Mouse (Mus musculus) kidney, embryonic 14.5 days (tissue): ENCODE measurements around the gene Nadsyn1. TPM values are rescaled to one million over a fixed set of nuclear protein-coding genes. Genes with fewer than 3 reads are reported as not detected.

Experiments used
- ATAC-seq: fragments of 200-750 bp; cut with Nextera tagmentation; 2 replicates; pipeline ENCODE4 v1.8.0; 2017; ENCODE audit warnings: moderate number of reproducible peaks, mild to moderate bottlenecking, moderate TSS enrichment, moderate library complexity; ENCODE audit not compliant: low FRiP score, low TSS enrichment
- H3K27ac ChIP-seq: fragments of 300-500 bp; sonication (generic); 2 replicates; pipeline ENCODE4 v1.5.1; 2014; ENCODE audit warnings: low read depth, mild to moderate bottlenecking, low read length, moderate library complexity, mixed read lengths
- H3K27me3 ChIP-seq: fragments of 300-500 bp; sonication (generic); 2 replicates; pipeline ENCODE4 v1.6.1; 2014; ENCODE audit warnings: mild to moderate bottlenecking, low read length; ENCODE audit not compliant: control insufficient read depth, insufficient read depth
- H3K36me3 ChIP-seq: fragments of 300-500 bp; sonication (generic); 2 replicates; pipeline ENCODE4 v1.6.1; 2014; ENCODE audit warnings: low read length, mixed read lengths; ENCODE audit not compliant: control insufficient read depth, insufficient read depth
- H3K4me1 ChIP-seq: fragments of 300-500 bp; sonication (generic); 2 replicates; pipeline ENCODE4 v1.6.1; 2014; ENCODE audit warnings: low read length, mixed read lengths; ENCODE audit not compliant: control insufficient read depth, insufficient read depth
- H3K4me2 ChIP-seq: fragments of 300-500 bp; sonication (generic); replicated peaks from 2 replicates; pipeline ENCODE4 v1.6.1; 2014; ENCODE audit warnings: low read depth, mild to moderate bottlenecking, low read length
- H3K4me3 ChIP-seq: fragments of 300-500 bp; sonication (generic); 2 replicates; pipeline ENCODE4 v1.5.1; 2014; ENCODE audit warnings: mild to moderate bottlenecking, low read length
- H3K9ac ChIP-seq: fragments of 300-500 bp; sonication (generic); 2 replicates; pipeline ENCODE4 v1.6.1; 2014; ENCODE audit warnings: low read depth, mild to moderate bottlenecking, low read length, moderate library complexity
- H3K9me3 ChIP-seq: fragments of 300-500 bp; sonication (generic); 2 replicates; pipeline ENCODE4 v1.6.1; 2016; ENCODE audit warnings: low read length; ENCODE audit not compliant: control insufficient read depth
- WGBS: fragments of 180-500 bp; shearing (Covaris S2); extraction: QIAGEN DNeasy Blood & Tissue Kit; methylation state at CpG from one replicate; pipeline ENCODE4 v1.1.7; 2014; 5-methylcytosine and 5-hydroxymethylcytosine counted together
- polyA plus RNA-seq: library from polyadenylated mRNA; unstranded; fragments of >200 nt; fragmentation: Nextera tagmentation; extraction: Ambion mirVana; gene quantifications from 2 replicates; pipeline ENCODE4 v1.2.1, GENCODE M21; 2014

Gene Nadsyn1
- polyA plus RNA-seq, 1 experiment from 2014 or later, result 9.6 TPM

DNA sequence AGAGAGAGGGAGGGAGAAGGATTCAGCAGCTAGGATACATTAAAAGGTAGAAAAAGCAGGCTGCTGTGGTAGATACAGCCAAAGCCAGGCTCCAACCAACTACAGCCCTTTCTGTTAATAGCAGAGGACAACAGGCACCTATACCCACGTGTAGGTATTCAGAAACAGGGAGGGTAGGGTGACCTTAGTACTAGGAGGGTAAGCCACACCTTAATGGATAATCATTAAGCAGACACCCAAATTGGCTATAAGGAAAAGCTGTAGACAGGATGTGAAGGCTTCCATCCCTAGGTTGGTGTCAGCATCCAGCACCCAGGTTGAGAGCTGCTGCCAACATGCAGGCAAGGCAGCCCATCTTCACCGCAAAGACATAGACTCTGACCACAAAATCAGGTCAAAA is 1.4 kb downstream of the Nadsyn1 start:
- H3K36me3 ChIP-seq, result peaks cover 10% of the 10 kb centered on the region; the same call in 1 of the 2 replicates
- H3K4me2 ChIP-seq, result no peak overlapping the region
- ATAC-seq, result no peak
- H3K4me1 ChIP-seq, result peaks cover 11% of the 10 kb centered on the region
- 81% methylated on average over 2 of the region's 2 CpGs for WGBS
- no peaks in the 10 kb centered on the region for H3K9me3 ChIP-seq
- no peaks in the 10 kb centered on the region for H3K27me3 ChIP-seq
- H3K4me3 ChIP-seq, result no peak overlapping the region
- H3K9ac ChIP-seq, result no peak overlapping the region
- H3K27ac ChIP-seq, result no peak overlapping the region

- no peak overlapping the region for H3K27ac ChIP-seq
- no peaks in the 10 kb centered on the region for H3K27me3 ChIP-seq
- H3K4me1 ChIP-seq, result peaks cover 11% of the 10 kb centered on the region
- no peaks in the 10 kb centered on the region for H3K9me3 ChIP-seq
- no peak overlapping the region for H3K4me3 ChIP-seq
- no peak for ATAC-seq
- no peak overlapping the region for H3K4me2 ChIP-seq
- WGBS, result 71% methylated on average over 4 of the region's 4 CpGs
- peaks cover 27% of the 10 kb centered on the region; the same call in 1 of the 2 replicates for H3K36me3 ChIP-seq
- H3K9ac ChIP-seq, result no peak overlapping the region
Observed at GRCm38 (mm10) chr7:143819201-143819600, 3.4 kb downstream of the Nadsyn1 start.

GRCm38 (mm10) chr7:143808909-143809308 is 13.7 kb downstream of the Nadsyn1 start:
- no peak for ATAC-seq

GRCm38 (mm10) chr7:143805199-143805624 is 17.4 kb downstream of the Nadsyn1 start:
- 71% methylated on average over 5 of the region's 5 CpGs for WGBS
- Histone ChIP-seq H3K27ac (no peak overlapping the region), H3K4me3 (no peak overlapping the region), H3K9me3 (no peaks in the 10 kb centered on the region), H3K27me3 (no peaks in the 10 kb centered on the region), H3K4me1 (no peaks in the 10 kb centered on the region), H3K4me2 (no peak overlapping the region), H3K9ac (no peak overlapping the region), H3K36me3 (peaks cover 57% of the 10 kb centered on the region)
- ATAC-seq, result no peak

More at GRCm38 (mm10) chr7:143808909-143809308, 13.7 kb downstream of the Nadsyn1 start:
- H3K9ac ChIP-seq, result no peak overlapping the region
- WGBS, result 50% methylated on average over 1 of the region's 1 CpGs
- no peaks in the 10 kb centered on the region for H3K27me3 ChIP-seq
- no peaks in the 10 kb centered on the region for H3K9me3 ChIP-seq
- H3K36me3 ChIP-seq, result peaks cover 49% of the 10 kb centered on the region
- no peak overlapping the region for H3K4me2 ChIP-seq
- no peak overlapping the region for H3K4me3 ChIP-seq
- no peaks in the 10 kb centered on the region for H3K4me1 ChIP-seq
- H3K27ac ChIP-seq, result no peak overlapping the region

- ATAC-seq, result no peak
- 89% methylated on average over 8 of the region's 8 CpGs for WGBS
- Histone ChIP-seq H3K36me3 (peaks cover 64% of the 10 kb centered on the region), H3K4me3 (no peak overlapping the region), H3K27me3 (no peaks in the 10 kb centered on the region), H3K4me1 (no peaks in the 10 kb centered on the region), H3K4me2 (no peak overlapping the region), H3K27ac (no peak overlapping the region), H3K9ac (no peak overlapping the region), H3K9me3 (no peaks in the 10 kb centered on the region)
Observed at GRCm38 (mm10) chr7:143801195-143802065, 21.2 kb downstream of the Nadsyn1 start.

DNA sequence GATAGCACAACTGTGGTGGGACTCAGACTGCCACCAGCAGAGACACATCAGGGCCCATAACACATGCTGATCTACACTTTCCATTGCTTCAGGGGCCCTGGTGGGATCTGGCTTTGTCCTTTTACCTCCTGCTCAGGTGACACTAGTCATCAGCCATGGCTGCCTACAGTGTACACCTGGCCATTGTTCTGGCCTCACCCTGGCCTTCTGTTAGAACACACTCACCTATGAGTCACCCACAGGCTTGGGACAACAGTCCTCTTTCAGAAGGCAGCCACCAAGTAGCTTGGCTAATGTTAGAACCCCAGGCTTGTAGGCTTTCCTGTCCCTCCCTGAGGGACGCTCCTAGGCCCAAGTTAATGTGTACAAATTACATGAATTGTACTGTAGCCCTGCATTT is 21.9 kb downstream of the Nadsyn1 start:
- H3K9me3 ChIP-seq, result no peaks in the 10 kb centered on the region
- ATAC-seq, result no peak
- H3K4me2 ChIP-seq, result no peak overlapping the region
- no peaks in the 10 kb centered on the region for H3K4me1 ChIP-seq
- H3K27me3 ChIP-seq, result no peaks in the 10 kb centered on the region
- H3K9ac ChIP-seq, result no peak overlapping the region
- H3K4me3 ChIP-seq, result no peak overlapping the region
- H3K27ac ChIP-seq, result no peak overlapping the region
- 86% methylated on average over 1 of the region's 1 CpGs for WGBS
- H3K36me3 ChIP-seq, result peaks cover 59% of the 10 kb centered on the region

DNA sequence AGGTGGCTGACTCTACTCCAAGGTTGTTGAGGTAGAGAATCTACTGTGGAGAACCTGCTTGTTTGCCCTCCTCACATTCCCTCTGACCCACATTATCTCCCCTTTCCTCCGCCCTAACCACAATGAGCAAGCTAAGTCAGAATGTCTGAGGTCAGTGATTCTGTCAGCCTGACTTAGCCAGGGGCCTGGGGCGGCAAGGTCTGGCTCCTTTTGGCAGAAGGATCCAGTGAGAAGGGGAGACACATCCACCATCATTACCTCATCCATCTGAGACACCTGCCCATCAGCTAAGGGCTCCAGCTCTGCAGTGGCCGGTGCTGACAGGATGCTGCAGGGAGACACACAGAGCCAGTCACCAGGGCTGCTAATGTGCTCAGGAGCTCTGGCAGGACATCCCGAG is 23.9 kb downstream of the Nadsyn1 start:
- Histone ChIP-seq H3K4me1 (no peaks in the 10 kb centered on the region), H3K27me3 (no peaks in the 10 kb centered on the region), H3K36me3 (peaks cover 54% of the 10 kb centered on the region), H3K9me3 (no peaks in the 10 kb centered on the region), H3K4me3 (no peak overlapping the region), H3K9ac (no peak overlapping the region), H3K27ac (no peak overlapping the region), H3K4me2 (no peak overlapping the region)
- ATAC-seq, result no peak
- WGBS, result 92% methylated on average over 4 of the region's 4 CpGs

DNA sequence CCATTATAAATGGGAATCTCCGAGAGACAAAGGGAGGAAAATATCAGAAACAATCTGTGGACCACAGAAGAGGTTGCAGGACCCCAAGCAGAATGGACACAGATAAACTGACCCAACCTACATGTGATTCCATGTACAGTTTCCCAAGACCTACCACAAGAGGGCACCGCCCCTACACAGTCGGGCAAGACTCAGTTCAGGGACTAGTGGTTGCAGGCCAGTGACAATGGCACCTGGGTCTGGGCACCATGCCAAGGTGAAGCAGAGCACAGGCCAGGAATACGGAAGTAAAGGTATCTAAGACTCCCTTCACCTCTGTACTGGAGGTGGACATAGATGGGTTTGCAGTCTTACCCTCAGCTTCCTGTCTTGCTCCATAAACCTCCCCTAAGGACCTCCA is 29.5 kb downstream of the Nadsyn1 start:
- Histone ChIP-seq H3K4me2 (no peak overlapping the region), H3K9me3 (peaks cover 4% of the 10 kb centered on the region; the same call in 1 of the 2 replicates), H3K36me3 (peaks cover 15% of the 10 kb centered on the region; the same call in 1 of the 2 replicates), H3K27ac (no peak overlapping the region), H3K27me3 (no peaks in the 10 kb centered on the region), H3K4me1 (no peaks in the 10 kb centered on the region), H3K4me3 (no peak overlapping the region), H3K9ac (no peak overlapping the region)
- ATAC-seq, result no peak
- 66% methylated on average over 4 of the region's 4 CpGs for WGBS

DNA sequence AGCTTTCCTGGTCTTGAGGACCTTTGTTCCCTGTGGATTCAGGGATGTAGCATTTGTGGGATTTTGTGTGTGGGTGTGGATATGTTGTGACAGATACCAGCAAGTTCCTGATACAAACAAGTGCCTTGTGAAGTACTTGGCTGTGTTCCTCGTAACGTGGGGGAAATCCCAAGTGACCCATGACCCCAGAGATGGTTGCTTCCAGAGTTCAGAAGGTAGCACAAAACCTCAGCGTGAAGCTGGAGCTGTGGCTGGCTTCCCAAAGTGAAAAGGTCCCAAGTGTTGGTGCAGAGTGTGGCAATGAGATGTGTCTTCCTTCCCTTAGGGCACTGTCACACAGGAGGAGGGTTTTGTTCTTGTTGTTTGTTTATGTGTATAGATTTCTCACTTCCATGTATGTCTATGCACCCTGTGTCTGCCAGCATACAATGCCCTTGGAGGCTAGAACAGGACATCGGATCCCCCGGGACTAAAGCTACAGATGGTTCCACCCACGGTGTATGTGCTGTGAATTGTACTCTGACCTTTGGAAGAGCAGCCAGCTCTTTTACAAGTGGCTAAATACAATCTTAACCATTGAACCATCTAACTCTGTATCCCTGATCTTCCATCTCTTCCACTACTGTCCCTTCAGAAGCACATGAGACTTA is 30.2 kb downstream of the Nadsyn1 start:
- Histone ChIP-seq H3K36me3 (peaks cover 13% of the 10 kb centered on the region; the same call in 1 of the 2 replicates), H3K4me1 (no peaks in the 10 kb centered on the region), H3K9ac (no peak overlapping the region), H3K4me2 (no peak overlapping the region), H3K27me3 (no peaks in the 10 kb centered on the region), H3K27ac (no peak overlapping the region), H3K9me3 (peaks cover 4% of the 10 kb centered on the region; the same call in 1 of the 2 replicates), H3K4me3 (no peak overlapping the region)
- WGBS, result 83% methylated on average over 6 of the region's 6 CpGs
- ATAC-seq, result no peak
